Mouse (Mus musculus) midbrain, postnatal 0 days (tissue): ENCODE results near the gene Fgf8. TPM values are rescaled to one million over a fixed set of nuclear protein-coding genes. Genes with fewer than 3 reads are reported as not detected.
A peak's percentile ranks its signal among the peaks of the same experiment; 100 is the strongest.

Source experiments
- ATAC-seq: fragments of 200-750 bp; cut with Nextera tagmentation; 2 replicates; pipeline ENCODE4 v1.8.0; 2017; ENCODE audit warnings: moderate number of reproducible peaks, mild to moderate bottlenecking, moderate TSS enrichment, moderate library complexity; ENCODE audit not compliant: low FRiP score
- DNase-seq: peaks from one replicate; pipeline ENCODE4 v3.0.0-alpha.2; 2015; ENCODE audit warnings: low spot score
- H3K27ac ChIP-seq: fragments of 300-500 bp; sonication (generic); 2 replicates; pipeline ENCODE4 v1.5.1; 2014; ENCODE audit warnings: low read depth, mild to moderate bottlenecking, low read length, mixed read lengths
- H3K27me3 ChIP-seq: fragments of 300-500 bp; sonication (generic); 2 replicates; pipeline ENCODE4 v1.6.1; 2014; ENCODE audit warnings: low read length, control low read depth, mixed read lengths; ENCODE audit not compliant: insufficient read depth
- H3K36me3 ChIP-seq: fragments of 300-500 bp; sonication (generic); 2 replicates; pipeline ENCODE4 v1.6.1; 2014; ENCODE audit warnings: low read length, control low read depth, mixed read lengths; ENCODE audit not compliant: insufficient read depth
- H3K4me1 ChIP-seq: fragments of 300-500 bp; sonication (generic); 2 replicates; pipeline ENCODE4 v1.6.1; 2014; ENCODE audit warnings: mild to moderate bottlenecking, control low read depth, antibody characterized with exemption, low read length, mixed read lengths; ENCODE audit not compliant: insufficient read depth
- H3K4me2 ChIP-seq: fragments of 300-500 bp; sonication (generic); 2 replicates; pipeline ENCODE4 v1.6.1; 2014; ENCODE audit warnings: low read depth, mild to moderate bottlenecking, low read length, mixed read lengths; ENCODE audit not compliant: poor library complexity, severe bottlenecking
- H3K4me3 ChIP-seq: fragments of 300-500 bp; sonication (generic); 2 replicates; pipeline ENCODE4 v1.5.1; 2014; ENCODE audit warnings: low read depth, mild to moderate bottlenecking, low read length, moderate library complexity
- H3K9ac ChIP-seq: fragments of 300-500 bp; sonication (generic); replicated peaks from 2 replicates; pipeline ENCODE4 v1.6.1; 2014; ENCODE audit warnings: mild to moderate bottlenecking, low read length, moderate library complexity, mixed read lengths; ENCODE audit not compliant: poor library complexity, severe bottlenecking
- H3K9me3 ChIP-seq: fragments of 300-500 bp; sonication (generic); 2 replicates; pipeline ENCODE4 v1.6.1; 2016; ENCODE audit warnings: low read length, control low read depth
- CTCF ChIP-seq: IDR thresholded peaks from 2 replicates; pipeline ENCODE4 v1.5.1; 2016; ENCODE audit warnings: antibody characterized with exemption, mild to moderate bottlenecking
- WGBS: fragments of 180-500 bp; shearing (Covaris S2); extraction: QIAGEN DNeasy Blood & Tissue Kit; methylation state at CpG from one replicate; pipeline ENCODE4 v1.1.7; 2014; 5-methylcytosine and 5-hydroxymethylcytosine counted together
- polyA plus RNA-seq: library from polyadenylated mRNA; unstranded; fragments of >200 nt; fragmentation: Nextera tagmentation; extraction: Ambion mirVana; gene quantifications from 2 replicates; pipeline ENCODE4 v1.2.1, GENCODE M21; 2015
- total RNA-seq: library from RNA; depleted of rRNA; stranded (reverse); fragments of >200 nt; gene quantifications from 2 replicates; pipeline ENCODE4 v1.2.3, GENCODE M21; 2014; rRNA removed

Fgf8 gene
- total and polyA plus RNA-seq, 2 experiments from 2014 or later, result 1.3 TPM; not detected in 1

DNA sequence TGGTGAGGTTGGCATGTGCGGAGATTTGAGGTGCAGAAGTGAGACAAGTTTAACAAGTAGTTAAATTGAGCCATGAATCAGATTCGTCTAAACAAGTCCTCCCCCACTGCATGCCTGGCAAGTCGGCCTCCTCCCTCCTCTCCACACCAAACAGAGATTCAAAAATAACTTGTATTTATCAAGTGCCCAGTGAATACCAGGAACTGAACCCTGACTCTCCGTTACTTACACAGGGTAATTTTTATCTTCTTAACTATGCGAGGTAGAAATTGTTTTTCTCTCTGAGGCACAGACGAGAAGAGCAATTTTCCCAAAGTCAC, 46.5 kb downstream of the Fgf8 start:
- no peak for ATAC-seq
- no peak for TF ChIP-seq CTCF
- Histone ChIP-seq H3K27ac (no peak overlapping the region), H3K36me3 (no peaks in the 10 kb centered on the region), H3K4me2 (no peak overlapping the region), H3K27me3 (peaks cover 9% of the 10 kb centered on the region), H3K9me3 (no peaks in the 10 kb centered on the region), H3K4me1 (no peaks in the 10 kb centered on the region), H3K9ac (no peak overlapping the region), H3K4me3 (no peak overlapping the region)
- 53% methylated on average over 6 of the region's 6 CpGs for WGBS
- DNase-seq, result no peak

- H3K27ac ChIP-seq, result no peak overlapping the region
- no peak overlapping the region for H3K4me2 ChIP-seq
- no peaks in the 10 kb centered on the region for H3K9me3 ChIP-seq
- TF ChIP-seq CTCF, result no peak
- WGBS, result 19% methylated on average over 25 of the region's 25 CpGs
- H3K9ac ChIP-seq, result no peak overlapping the region
- no peak for DNase-seq
- no peak overlapping the region for H3K4me3 ChIP-seq
- H3K4me1 ChIP-seq, result no peaks in the 10 kb centered on the region
- peaks cover 9% of the 10 kb centered on the region for H3K27me3 ChIP-seq
- no peak for ATAC-seq
- no peaks in the 10 kb centered on the region for H3K36me3 ChIP-seq
These were observed 47.0 kb downstream of the Fgf8 start for GRCm38 (mm10) chr19:45695496-45696280.

DNA sequence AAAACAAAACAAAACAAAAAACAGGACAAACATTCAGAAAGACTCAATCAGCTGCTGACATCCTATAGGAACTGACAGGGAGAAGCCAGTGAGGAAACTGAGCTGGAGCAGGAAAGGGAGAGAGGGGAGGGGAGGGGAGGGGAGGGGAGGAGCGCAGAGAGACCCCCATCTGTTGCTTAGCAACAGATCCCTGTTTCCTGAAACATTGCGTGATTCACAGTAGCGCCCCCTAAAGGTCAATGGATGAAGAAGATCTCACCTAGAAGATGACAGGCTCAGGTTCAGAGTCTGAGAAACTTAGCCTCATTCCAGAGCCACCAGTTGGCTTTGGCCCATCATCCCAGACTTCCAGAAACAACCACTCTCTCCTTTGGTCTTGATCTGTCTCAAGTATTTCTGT, 48.7 kb downstream of the Fgf8 start:
- Histone ChIP-seq H3K9ac (no peak overlapping the region), H3K4me1 (no peaks in the 10 kb centered on the region), H3K36me3 (no peaks in the 10 kb centered on the region), H3K4me2 (no peak overlapping the region), H3K27me3 (peaks cover 9% of the 10 kb centered on the region), H3K9me3 (no peaks in the 10 kb centered on the region), H3K27ac (no peak overlapping the region), H3K4me3 (no peak overlapping the region)
- 28% methylated on average over 3 of the region's 3 CpGs for WGBS
- TF ChIP-seq CTCF, result peak; percentile 47
- DNase-seq, result peak; percentile 48
- ATAC-seq, result no peak

DNA sequence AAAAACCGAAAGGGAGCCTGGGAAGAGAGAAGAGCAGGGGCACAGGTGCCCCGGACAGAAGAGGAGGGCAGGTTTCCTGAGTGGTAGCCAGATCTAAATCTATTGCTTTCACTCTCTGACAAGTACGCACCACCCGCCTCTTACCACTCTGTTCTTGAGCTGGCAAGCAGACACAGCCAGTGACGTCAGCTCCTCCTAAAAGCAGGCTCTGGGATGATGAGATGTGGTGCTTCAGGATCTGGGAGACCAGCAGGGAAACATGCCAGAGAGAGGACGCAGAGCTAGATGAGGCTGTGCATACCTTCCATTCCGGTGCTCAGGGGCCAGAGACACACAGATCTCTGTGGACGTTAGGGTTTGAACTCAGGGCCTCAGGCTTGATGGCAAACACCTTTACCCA, 50.5 kb downstream of the Fgf8 start:
- no peak for DNase-seq
- WGBS, result 91% methylated on average over 8 of the region's 8 CpGs
- peaks cover 9% of the 10 kb centered on the region for H3K27me3 ChIP-seq

GRCm38 (mm10) chr19:45691001-45691535, 51.6 kb downstream of the Fgf8 start:
- H3K4me2 ChIP-seq, result no peak overlapping the region
- no peak for ATAC-seq
- no peak overlapping the region for H3K4me3 ChIP-seq
- no peak overlapping the region for H3K9ac ChIP-seq
- H3K27me3 ChIP-seq, result peaks cover 9% of the 10 kb centered on the region
- H3K4me1 ChIP-seq, result no peaks in the 10 kb centered on the region
- DNase-seq, result no peak
- H3K27ac ChIP-seq, result no peak overlapping the region
- no peaks in the 10 kb centered on the region for H3K9me3 ChIP-seq
- no peak for TF ChIP-seq CTCF
- WGBS, result 53% methylated on average over 8 of the region's 8 CpGs
- H3K36me3 ChIP-seq, result no peaks in the 10 kb centered on the region

More for the DNA sequence above, 50.5 kb downstream of the Fgf8 start:
- H3K4me1 ChIP-seq, result no peaks in the 10 kb centered on the region
- H3K36me3 ChIP-seq, result no peaks in the 10 kb centered on the region
- H3K4me2 ChIP-seq, result no peak overlapping the region
- no peak overlapping the region for H3K4me3 ChIP-seq
- H3K9me3 ChIP-seq, result no peaks in the 10 kb centered on the region
- H3K27ac ChIP-seq, result no peak overlapping the region
- no peak for ATAC-seq
- H3K9ac ChIP-seq, result no peak overlapping the region
- TF ChIP-seq CTCF, result no peak

GRCm38 (mm10) chr19:45687001-45687400, 55.7 kb downstream of the Fgf8 start:
- Histone ChIP-seq H3K27ac (no peak overlapping the region), H3K9ac (no peak overlapping the region), H3K36me3 (no peaks in the 10 kb centered on the region), H3K4me2 (no peak overlapping the region), H3K4me3 (no peak overlapping the region), H3K27me3 (no peaks in the 10 kb centered on the region), H3K4me1 (no peaks in the 10 kb centered on the region), H3K9me3 (no peaks in the 10 kb centered on the region)
- WGBS, result 71% methylated on average over 4 of the region's 4 CpGs
- DNase-seq, result no peak
- no peak for ATAC-seq
- no peak for TF ChIP-seq CTCF

Other genes with a start within 250 kb of the Fgf8 start
- gene Poll, start 182.4 kb downstream of the Fgf8 start, total RNA-seq, result 9.9 and 12.1 TPM in 2 replicates
- gene Poll, start 182.4 kb downstream of the Fgf8 start, polyA plus RNA-seq, result 8.9 and 10.4 TPM in 2 replicates
- 15.7 and 20.9 TPM in 2 replicates for gene Gm17018, start 182.3 kb downstream of the Fgf8 start, total RNA-seq
- 83.7 and 84.4 TPM in 2 replicates for gene Gm17018, start 182.3 kb downstream of the Fgf8 start, polyA plus RNA-seq
- 30.9 and 41.8 TPM in 2 replicates for gene Fbxw4, start 82.6 kb downstream of the Fgf8 start, total RNA-seq
- gene Fbxw4, start 82.6 kb downstream of the Fgf8 start, polyA plus RNA-seq, result 5.6 and 6.0 TPM in 2 replicates
- 26.1 and 40.2 TPM in 2 replicates for gene Npm3, start 6.7 kb upstream of the Fgf8 start, total RNA-seq
- gene Npm3, start 6.7 kb upstream of the Fgf8 start, polyA plus RNA-seq, result 5.6 and 6.5 TPM in 2 replicates
- 145 and 210 TPM in 2 replicates for gene Mgea5, start 40.9 kb upstream of the Fgf8 start, total RNA-seq
- 55.9 and 78.2 TPM in 2 replicates for gene Mgea5, start 40.9 kb upstream of the Fgf8 start, polyA plus RNA-seq
- 13.7 and 21.2 TPM in 2 replicates for gene Kcnip2, start 73.1 kb upstream of the Fgf8 start, total RNA-seq
- gene Kcnip2, start 73.1 kb upstream of the Fgf8 start, polyA plus RNA-seq, result 12.0 and 14.2 TPM in 2 replicates